Mouse (Mus musculus) heart, embryonic 11.5 days (tissue): ENCODE data around the gene Trio. TPM values are rescaled to one million over a fixed set of nuclear protein-coding genes. Genes with fewer than 3 reads are reported as not detected.

Source experiments
- ATAC-seq: fragments of 200-750 bp; cut with Nextera tagmentation; replicated peaks from 2 replicates; pipeline ENCODE4 v1.8.0; 2017; ENCODE audit warnings: moderate library complexity; ENCODE audit not compliant: insufficient number of reproducible peaks, low FRiP score, low TSS enrichment
- H3K27ac ChIP-seq: fragments of 300-500 bp; sonication (generic); 2 replicates; pipeline ENCODE4 v1.5.1; 2014; ENCODE audit warnings: mild to moderate bottlenecking, low read depth, low read length
- H3K27me3 ChIP-seq: fragments of 300-500 bp; sonication (generic); 2 replicates; pipeline ENCODE4 v1.6.1; 2014; ENCODE audit warnings: mild to moderate bottlenecking, low read length, mixed read lengths; ENCODE audit not compliant: control insufficient read depth, insufficient read depth
- H3K36me3 ChIP-seq: fragments of 300-500 bp; sonication (generic); 2 replicates; pipeline ENCODE4 v1.6.1; 2014; ENCODE audit warnings: mild to moderate bottlenecking, low read length, moderate library complexity, mixed read lengths; ENCODE audit not compliant: control insufficient read depth, insufficient read depth
- H3K4me1 ChIP-seq: fragments of 300-500 bp; sonication (generic); 2 replicates; pipeline ENCODE4 v1.6.1; 2014; ENCODE audit warnings: low read length; ENCODE audit not compliant: control insufficient read depth, insufficient read depth
- H3K4me2 ChIP-seq: fragments of 300-500 bp; sonication (generic); 2 replicates; pipeline ENCODE4 v1.6.1; 2014; ENCODE audit warnings: mild to moderate bottlenecking, moderate library complexity
- H3K4me3 ChIP-seq: fragments of 300-500 bp; sonication (generic); 2 replicates; pipeline ENCODE4 v1.5.1; 2014; ENCODE audit warnings: low read depth, low read length
- H3K9ac ChIP-seq: fragments of 300-500 bp; sonication (generic); 2 replicates; pipeline ENCODE4 v1.6.1; 2014; ENCODE audit warnings: mild to moderate bottlenecking, low read depth, low read length, moderate library complexity
- H3K9me3 ChIP-seq: fragments of 300-500 bp; sonication (generic); replicated peaks from 2 replicates; pipeline ENCODE4 v1.6.1; 2016; ENCODE audit warnings: low read length; ENCODE audit not compliant: control insufficient read depth
- WGBS: fragments of 180-500 bp; shearing (Covaris S2); extraction: QIAGEN DNeasy Blood & Tissue Kit; methylation state at CpG from one replicate; pipeline ENCODE4 v1.1.7; 2014; ENCODE audit not compliant: insufficient replicate concordance; 5-methylcytosine and 5-hydroxymethylcytosine counted together
- polyA plus RNA-seq: library from polyadenylated mRNA; unstranded; fragments of >200 nt; fragmentation: Nextera tagmentation; extraction: Ambion mirVana; gene quantifications from 2 replicates; pipeline ENCODE4 v1.2.1, GENCODE M21; 2014

The Trio gene
- polyA plus RNA-seq, 1 experiment from 2014 or later, result 28.5 TPM

DNA sequence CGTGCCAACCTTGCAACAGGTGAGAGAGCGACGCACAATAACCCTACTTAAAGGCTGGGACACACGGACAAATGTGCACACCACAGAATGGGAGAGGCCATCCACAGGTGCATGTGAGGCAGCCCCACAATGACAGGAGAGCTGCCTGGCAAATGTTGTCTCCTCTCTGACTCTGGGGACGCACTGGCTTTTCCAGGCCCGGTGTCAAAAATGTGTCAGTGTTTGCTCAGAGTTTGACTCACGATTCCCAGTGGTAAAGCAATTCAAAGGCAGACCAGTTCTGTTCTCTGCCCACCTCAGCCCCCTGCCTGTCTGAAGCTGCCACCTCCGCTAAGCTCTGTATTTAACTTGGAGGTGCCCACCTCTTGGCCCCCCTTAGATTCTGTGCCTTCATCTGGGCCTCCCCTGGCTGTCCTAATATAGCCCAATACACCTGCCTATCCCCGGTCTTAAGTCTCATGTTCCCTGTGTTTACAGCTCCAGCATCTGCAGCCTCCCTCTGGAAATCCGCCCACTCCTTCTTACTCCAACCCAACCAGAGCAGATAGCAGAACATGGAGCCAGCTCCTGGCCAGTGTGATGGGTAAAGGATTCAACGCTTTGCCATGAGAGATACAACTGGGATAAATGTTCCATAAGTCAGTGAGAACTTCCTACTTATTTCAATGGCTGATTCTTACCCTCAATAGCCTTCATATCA is 83.3 kb downstream of the Trio start:
- WGBS, result 76% methylated on average over 11 of the region's 11 CpGs
- ATAC-seq, result no peak
- H3K4me1 ChIP-seq, result peaks cover 50% of the 10 kb centered on the region

DNA sequence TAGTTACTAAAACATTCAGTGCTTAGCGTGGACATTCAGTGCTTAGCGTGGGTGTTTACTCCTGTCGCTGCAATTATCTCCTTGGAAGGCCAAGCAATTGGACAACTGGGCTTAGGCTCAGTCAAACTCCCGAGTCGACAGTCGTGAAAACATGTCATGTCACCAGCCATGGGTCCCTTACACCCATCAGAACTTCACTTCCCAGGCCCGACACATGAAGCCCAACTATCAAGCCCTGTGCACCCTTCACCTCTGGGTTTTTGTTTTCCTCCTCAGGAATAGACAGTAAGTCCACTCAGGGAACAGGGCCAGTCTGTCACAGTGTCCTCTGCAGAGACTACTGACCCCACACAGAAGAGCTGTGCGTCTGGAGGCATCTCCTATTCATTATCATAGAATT is 84.2 kb downstream of the Trio start:
- no peaks in the 10 kb centered on the region for H3K9me3 ChIP-seq

More for the DNA sequence above, 83.3 kb downstream of the Trio start:
- no peak overlapping the region for H3K9ac ChIP-seq
- H3K27ac ChIP-seq, result peak overlapping the region; percentile 29; the same call in 1 of the 2 replicates
- H3K27me3 ChIP-seq, result no peaks in the 10 kb centered on the region
- no peak overlapping the region for H3K4me2 ChIP-seq
- no peak overlapping the region for H3K4me3 ChIP-seq
- no peaks in the 10 kb centered on the region for H3K9me3 ChIP-seq
- no peaks in the 10 kb centered on the region for H3K36me3 ChIP-seq

DNA sequence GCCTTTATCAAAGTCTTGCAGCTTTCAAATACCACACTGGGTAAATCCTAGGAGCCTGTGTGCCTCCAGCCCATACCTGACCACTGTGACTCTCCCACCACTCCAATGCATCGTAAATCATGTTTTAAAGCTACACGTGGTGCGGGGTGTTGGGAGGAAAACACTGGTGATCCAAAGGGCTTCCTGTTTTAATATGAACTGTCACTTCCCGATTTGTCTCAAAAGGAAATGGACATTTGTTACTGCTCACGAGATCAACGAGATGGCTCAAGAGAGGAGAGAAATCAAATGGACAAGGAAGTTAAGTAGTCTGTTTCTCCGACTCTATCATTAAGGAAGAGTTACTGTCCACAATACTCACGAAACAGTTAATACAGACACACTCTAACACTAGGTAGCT is 84.6 kb downstream of the Trio start:
- H3K27me3 ChIP-seq, result no peaks in the 10 kb centered on the region
- ATAC-seq, result no peak
- H3K27ac ChIP-seq, result no peak overlapping the region
- H3K4me2 ChIP-seq, result no peak overlapping the region
- H3K9me3 ChIP-seq, result no peaks in the 10 kb centered on the region
- 70% methylated on average over 8 of the region's 8 CpGs for WGBS
- peaks cover 58% of the 10 kb centered on the region for H3K4me1 ChIP-seq
- H3K36me3 ChIP-seq, result no peaks in the 10 kb centered on the region
- no peak overlapping the region for H3K4me3 ChIP-seq
- H3K9ac ChIP-seq, result no peak overlapping the region

More for the DNA sequence above, 84.2 kb downstream of the Trio start:
- Histone ChIP-seq H3K36me3 (no peaks in the 10 kb centered on the region), H3K27ac (no peak overlapping the region), H3K27me3 (no peaks in the 10 kb centered on the region), H3K9ac (no peak overlapping the region), H3K4me1 (peaks cover 56% of the 10 kb centered on the region), H3K4me3 (no peak overlapping the region), H3K4me2 (no peak overlapping the region)
- WGBS, result 72% methylated on average over 8 of the region's 8 CpGs
- ATAC-seq, result no peak

DNA sequence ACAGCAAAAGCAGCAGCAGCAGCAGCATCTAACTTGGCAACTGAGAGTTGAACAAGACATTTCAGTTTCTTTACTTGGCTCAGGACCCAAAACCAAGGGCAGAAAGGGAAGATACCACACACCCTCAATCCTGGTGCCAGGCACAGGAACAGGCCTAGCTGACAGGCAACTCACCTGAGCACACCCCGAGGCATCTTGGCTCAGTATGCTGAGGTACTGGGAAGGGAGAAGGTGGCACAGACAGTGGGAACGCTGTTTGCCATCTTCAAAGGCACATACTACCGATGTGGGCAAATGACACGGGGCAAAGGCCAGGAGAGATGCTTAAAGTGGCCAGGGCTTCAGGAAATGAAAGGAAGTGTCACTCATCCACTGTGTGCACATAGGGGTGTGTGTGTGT is 85.6 kb downstream of the Trio start:
- ATAC-seq, result no peak
- WGBS, result 81% methylated on average over 4 of the region's 4 CpGs
- peaks cover 55% of the 10 kb centered on the region for H3K4me1 ChIP-seq

DNA sequence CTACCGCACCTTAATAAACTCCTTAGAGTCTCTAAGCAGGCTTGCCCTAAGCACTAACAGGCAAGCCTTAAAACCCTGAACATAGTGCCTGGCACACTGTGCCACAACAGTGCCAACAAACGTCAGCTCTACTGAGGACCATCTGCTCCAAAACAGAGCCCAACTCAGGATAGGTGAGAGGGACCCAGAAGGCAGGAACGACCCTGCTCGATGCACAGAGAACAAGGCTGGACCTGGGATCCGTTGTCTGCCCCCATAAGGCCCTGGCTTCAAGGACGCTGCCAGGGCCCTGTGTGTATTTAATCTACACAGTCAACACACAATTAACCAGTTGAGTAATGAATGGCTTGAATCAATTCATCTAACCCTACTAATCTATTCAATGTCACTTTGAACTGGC is 86.8 kb downstream of the Trio start:
- H3K27ac ChIP-seq, result no peak overlapping the region
- WGBS, result 76% methylated on average over 6 of the region's 6 CpGs
- no peaks in the 10 kb centered on the region for H3K9me3 ChIP-seq
- no peak overlapping the region for H3K4me2 ChIP-seq
- ATAC-seq, result no peak
- H3K4me3 ChIP-seq, result no peak overlapping the region
- no peaks in the 10 kb centered on the region for H3K27me3 ChIP-seq
- no peaks in the 10 kb centered on the region for H3K36me3 ChIP-seq
- no peak overlapping the region for H3K9ac ChIP-seq
- peaks cover 49% of the 10 kb centered on the region for H3K4me1 ChIP-seq

More for the DNA sequence above, 85.6 kb downstream of the Trio start:
- no peak overlapping the region for H3K9ac ChIP-seq
- H3K27me3 ChIP-seq, result no peaks in the 10 kb centered on the region
- H3K36me3 ChIP-seq, result no peaks in the 10 kb centered on the region
- no peak overlapping the region for H3K4me2 ChIP-seq
- H3K4me3 ChIP-seq, result no peak overlapping the region
- H3K27ac ChIP-seq, result no peak overlapping the region
- H3K9me3 ChIP-seq, result no peaks in the 10 kb centered on the region

DNA sequence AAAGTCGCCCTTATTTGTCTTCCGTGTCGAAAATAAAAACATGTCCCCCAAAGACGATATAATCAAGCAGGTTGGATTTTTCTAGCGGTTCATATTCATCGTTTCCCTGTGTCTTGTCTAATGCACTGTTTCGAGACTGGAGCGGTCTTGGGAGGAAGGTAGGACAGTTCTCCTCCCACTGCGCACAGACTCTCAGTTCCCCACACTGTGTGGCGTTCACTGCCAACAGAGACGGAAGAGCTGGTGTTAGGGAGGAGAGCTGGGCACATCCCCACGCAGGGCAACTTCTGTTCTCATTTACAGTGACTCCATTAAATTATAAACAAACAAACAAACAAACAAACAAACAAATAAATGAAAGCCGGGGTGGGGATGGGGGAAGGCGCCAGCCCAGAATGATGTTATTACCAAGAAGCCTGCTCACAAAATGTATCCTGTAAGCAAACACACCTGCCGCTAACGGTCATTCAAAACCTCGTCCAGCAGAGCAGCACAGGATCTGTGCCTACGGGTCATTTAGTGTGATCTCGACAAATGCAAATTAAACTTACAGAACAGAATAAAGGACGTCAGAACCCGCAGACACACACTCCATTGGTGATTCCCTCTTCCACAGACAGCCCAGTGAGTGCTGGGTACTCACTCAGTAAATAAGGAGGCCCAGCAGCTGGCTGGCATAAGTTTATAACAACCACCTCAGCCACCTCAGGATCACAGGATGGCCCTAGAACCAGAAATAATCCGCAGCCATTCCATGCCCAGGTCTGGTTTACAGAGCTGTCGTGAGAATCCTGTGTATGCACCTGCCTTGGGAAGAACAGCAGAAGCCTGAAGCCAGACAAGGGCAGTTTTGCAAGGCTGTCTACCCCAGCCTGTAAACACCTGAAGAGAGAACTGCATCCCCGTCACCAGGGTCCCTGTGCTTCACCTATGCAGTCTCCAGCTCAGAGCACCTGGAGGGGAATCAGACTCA is 87.5 kb downstream of the Trio start:
- Histone ChIP-seq H3K9me3 (no peaks in the 10 kb centered on the region), H3K36me3 (no peaks in the 10 kb centered on the region), H3K4me3 (peak overlapping the region; percentile 11), H3K9ac (peak overlapping the region; percentile 56; the same call in 1 of the 2 replicates), H3K4me2 (peak overlapping the region; percentile 63), H3K27me3 (no peaks in the 10 kb centered on the region), H3K27ac (no peak overlapping the region), H3K4me1 (peaks cover 42% of the 10 kb centered on the region)
- 31% methylated on average over 24 of the region's 24 CpGs for WGBS
- no peak for ATAC-seq

DNA sequence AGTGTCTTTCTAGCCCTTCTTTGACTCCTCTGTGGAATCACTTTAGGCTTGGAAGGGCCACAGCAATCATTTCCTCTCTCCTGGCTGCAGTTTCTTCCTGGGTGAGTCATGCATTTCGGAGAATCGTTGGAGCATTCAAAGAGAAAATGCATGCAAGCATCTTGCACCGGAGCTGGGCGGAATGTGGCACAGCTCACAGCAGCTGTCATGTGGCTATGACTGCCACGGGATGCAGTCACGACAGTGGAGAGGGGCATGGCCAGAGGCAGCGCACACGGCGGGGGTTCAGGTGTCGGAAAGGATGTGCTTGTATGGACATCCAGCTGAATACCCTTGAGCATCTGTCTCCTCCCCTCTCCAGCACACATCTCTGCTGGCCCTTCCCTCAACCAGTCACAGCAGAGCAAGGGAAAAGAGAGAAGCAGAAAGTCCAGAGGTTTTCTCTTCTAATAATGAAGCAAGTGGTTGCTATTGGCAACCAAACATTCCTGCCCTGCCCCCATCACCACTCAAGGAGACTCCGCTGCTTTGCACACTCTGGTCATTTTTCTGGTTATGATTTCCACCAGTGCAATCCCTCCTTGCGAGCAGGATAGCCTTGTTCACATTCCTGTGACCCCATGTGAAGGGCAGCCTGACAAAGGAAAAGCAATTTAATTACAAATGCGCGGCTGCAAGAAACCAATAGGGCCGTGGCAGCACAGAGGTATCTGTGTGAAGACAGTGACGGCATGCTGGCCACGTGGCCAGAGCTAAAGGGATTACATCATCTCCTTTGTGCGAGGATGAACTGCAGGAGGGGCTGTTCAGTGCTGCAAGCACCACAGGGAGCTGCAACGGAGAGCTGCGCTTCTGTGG is 88.4 kb downstream of the Trio start:
- Histone ChIP-seq H3K36me3 (no peaks in the 10 kb centered on the region), H3K4me1 (peaks cover 38% of the 10 kb centered on the region), H3K27ac (0 out of 2 replicates have a peak overlapping the region, but pooled peaks have one; percentile 17), H3K4me2 (peak overlapping the region; percentile 63), H3K4me3 (peak overlapping the region; percentile 11), H3K9me3 (no peaks in the 10 kb centered on the region), H3K27me3 (no peaks in the 10 kb centered on the region), H3K9ac (peak overlapping the region; percentile 56; the same call in 1 of the 2 replicates)
- ATAC-seq, result peak; percentile 85
- WGBS, result 23% methylated on average over 20 of the region's 20 CpGs
